Comparison of ENCODE assay signal across 8 mouse cellular contexts in the genomic region with DNA sequence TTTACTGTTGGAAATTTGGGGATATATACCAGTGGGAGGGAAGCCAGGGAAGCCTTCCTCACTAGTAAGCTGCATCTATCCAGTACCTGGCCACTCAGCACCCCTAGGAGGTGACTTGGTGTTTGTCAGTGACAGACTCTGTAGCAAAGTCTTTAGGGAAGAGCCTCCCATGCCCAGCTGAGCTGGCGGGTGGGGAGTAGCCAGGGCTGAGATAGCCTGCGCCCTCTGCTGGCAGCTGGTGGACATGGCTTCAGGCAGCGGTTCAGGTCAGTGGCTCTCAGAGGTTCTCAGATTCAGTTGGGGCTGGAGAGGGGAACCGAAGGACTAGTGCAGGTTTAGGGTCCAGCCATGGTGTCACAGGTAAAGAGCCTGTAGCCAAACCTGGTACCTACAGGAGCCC. TPM values are rescaled to one million over a fixed set of nuclear protein-coding genes. Genes with fewer than 3 reads are reported as not detected.
DNase-seq lines count a peak whose midpoint lies in the region; ATAC-seq lines count a peak whose summit lies in the region.

No protein-coding gene starts in this region.

- H3K9me3 ChIP-seq in intestine, embryonic 15.5 days = no peaks in the 10 kb centered on the region

- no peak overlapping the region for H3K27ac ChIP-seq in intestine, embryonic 15.5 days

- ATAC-seq in intestine, embryonic 15.5 days = peak; percentile 52
- ATAC-seq in monocyte, adult 5-6 weeks (replicated peaks; ENCODE audit: insufficient number of reproducible peaks, low FRiP score, low TSS enrichment, poor library complexity, severe bottlenecking) = peak; percentile 81

- no peak overlapping the region for H3K4me3 ChIP-seq in intestine, embryonic 15.5 days (replicated peaks)

- peak; percentile 57 to 63 for DNase-seq in left cerebral cortex, adult 18-20 months (ENCODE audit: low spot score in 2 of 2)
- DNase-seq in left cerebral cortex, adult 8-10 months (ENCODE audit: low spot score in 2 of 2) = no peak
- DNase-seq in cerebellum, adult 9-11 months = peak; percentile 69
- peak; percentile 53 for DNase-seq in gastrocnemius, adult 8-10 months (ENCODE audit: low spot score in 2 of 2)
- peak; percentile 83 for DNase-seq in liver
- peak; percentile 85 for DNase-seq in splenic B cell, adult 2 months (ENCODE audit: low read depth, low spot score)

- peaks cover 6% of the 10 kb centered on the region for H3K36me3 ChIP-seq in intestine, embryonic 15.5 days
- H3K36me3 ChIP-seq in splenic B cell, adult 2 months (ENCODE audit: control insufficient read depth, insufficient read depth, low read length, poor library complexity, severe bottlenecking) = peaks cover 4% of the 10 kb centered on the region; the same call in 1 of the 2 replicates

- 7% methylated on average over 4 of the region's 4 CpGs for WGBS in intestine, embryonic 15.5 days

- H3K4me2 ChIP-seq in intestine, embryonic 15.5 days (replicated peaks) = no peak overlapping the region

- no peaks in the 10 kb centered on the region for H3K4me1 ChIP-seq in intestine, embryonic 15.5 days (replicated peaks)

- H3K27me3 ChIP-seq in intestine, embryonic 15.5 days (replicated peaks) = no peaks in the 10 kb centered on the region
- H3K27me3 ChIP-seq in splenic B cell, adult 2 months (ENCODE audit: control insufficient read depth, insufficient read depth, low read length, poor library complexity, severe bottlenecking) = no peaks in the 10 kb centered on the region

- H3K9ac ChIP-seq in intestine, embryonic 15.5 days = no peak overlapping the region

RNA-seq across cellular contexts. Expression of a gene that starts 31.4 kb away (rescaled TPM):
- 1 to 10 TPM; 1.8 to 3.1 TPM for total RNA-seq in left cerebral cortex, adult 18-20 months (2021)
- 1 to 10 TPM; 2.8 to 4.8 (median 4.4) TPM for total RNA-seq in left cerebral cortex, adult 8-10 months (2022)
- 1 to 10 TPM; 4.3 to 7.7 (median 5.3) TPM for total RNA-seq in gastrocnemius, adult 8-10 months (2022)
- polyA plus RNA-seq in intestine, embryonic 15.5 days (2015; fragmentation: Nextera tagmentation; extraction: Ambion mirVana) = 15.9 and 18.6 TPM in 2 replicates
- total RNA-seq in monocyte, adult 5-6 weeks (2017) = 32.2 to 42.1 TPM (median 33.3 TPM) in 3 replicates

RNA-seq across cellular contexts. Expression of a gene that starts 53.9 kb away (rescaled TPM):
- total RNA-seq in left cerebral cortex, adult 18-20 months (2021) = 10 to 100 TPM; 55.2 to 55.3 TPM
- 10 to 100 TPM; 48.8 to 62.7 (median 58.4) TPM for total RNA-seq in left cerebral cortex, adult 8-10 months (2022)
- 10 to 100 TPM; 17.5 to 21.6 (median 19.1) TPM for total RNA-seq in gastrocnemius, adult 8-10 months (2022)
- 28.6 and 31.2 TPM in 2 replicates for polyA plus RNA-seq in intestine, embryonic 15.5 days (2015; fragmentation: Nextera tagmentation; extraction: Ambion mirVana)
- total RNA-seq in monocyte, adult 5-6 weeks (2017) = 36.1 to 41.4 TPM (median 38.3 TPM) in 3 replicates

Comparison
In these comparisons a context has a peak if more than half of its experiments do, and no peak if none do; other contexts are left out.
1. DNase-seq: peak in left cerebral cortex, adult 18-20 months (2 of 2), cerebellum, adult 9-11 months (single experiment), gastrocnemius, adult 8-10 months (2 of 2), liver (single experiment) and splenic B cell, adult 2 months (single experiment); none in left cerebral cortex, adult 8-10 months (0 of 2).